Mouse (Mus musculus): ENCODE results near the gene Ammecr1. TPM values are rescaled to one million over a fixed set of nuclear protein-coding genes. Genes with fewer than 3 reads are reported as not detected.

The Ammecr1 gene
- polyA plus RNA-seq, 1 experiment from 2014 or later, result 3.4 TPM

Other genes starting within 250 kb of the Ammecr1 start
- gene Rtl9, start 132.9 kb upstream of the Ammecr1 start, polyA plus RNA-seq (2018), result not detected in 3 replicates

Measured in macrophage (primary cell).